Mouse (Mus musculus) cerebellum, adult 11-12 months (tissue): ENCODE data around the gene Itpr1.
"Not testable (repeated sequence)": the region's sequence is repeated elsewhere in the genome, so short reads cannot be mapped to it uniquely, and the experiment has no call there.

Source experiments
- DNase-seq: peaks from one replicate; pipeline ENCODE4 v3.0.0; 2022

The Itpr1 gene

GRCm38 (mm10) chr6:108557576-108558322, 344.9 kb downstream of the Itpr1 start:
- DNase-seq: no peak

DNA sequence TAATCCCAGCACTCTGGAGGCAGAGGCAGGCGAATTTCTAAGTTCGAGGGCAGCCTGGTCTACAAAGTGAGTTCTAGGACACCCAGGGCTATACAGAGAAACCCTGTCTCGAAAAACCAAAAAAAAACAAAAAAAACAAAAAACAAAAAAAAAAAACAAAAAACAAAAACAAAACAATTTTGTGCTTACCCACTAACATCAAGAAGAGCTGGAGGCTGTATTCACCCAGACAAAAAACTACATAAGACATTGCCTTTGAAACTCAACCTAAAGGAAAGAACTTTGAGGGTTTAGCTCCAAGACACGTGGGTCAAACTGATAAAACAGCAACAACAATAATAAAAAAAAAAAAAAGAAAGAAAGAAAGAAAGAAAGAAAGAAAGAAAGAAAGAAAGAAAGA, 346.3 kb downstream of the Itpr1 start:
- DNase-seq: not testable (repeated sequence)

DNA sequence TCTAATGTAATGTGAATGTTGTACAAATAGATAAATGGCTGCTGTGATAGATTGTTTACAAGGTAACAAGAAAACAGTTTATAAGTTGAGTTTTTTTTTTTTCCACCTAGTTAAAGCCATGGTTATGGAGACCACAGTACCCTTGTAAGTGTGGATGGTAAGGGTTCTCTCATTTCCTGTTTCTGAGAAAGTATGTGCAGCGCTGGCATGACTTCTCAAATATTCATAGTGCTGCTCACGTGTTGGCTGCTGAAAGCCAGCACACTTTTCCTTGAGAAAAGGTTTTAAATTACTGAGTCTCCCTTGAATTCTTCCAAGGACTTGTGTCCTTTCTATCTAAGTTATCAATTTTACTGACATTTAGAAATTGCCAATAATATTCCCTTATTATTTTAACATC, 350.1 kb downstream of the Itpr1 start:
- DNase-seq: no peak

- not testable (repeated sequence) for DNase-seq
These were observed 352.6 kb downstream of the Itpr1 start for GRCm38 (mm10) chr6:108565447-108565846.

- no peak for DNase-seq
These were observed 353.7 kb downstream of the Itpr1 start for GRCm38 (mm10) chr6:108566549-108566948.

DNA sequence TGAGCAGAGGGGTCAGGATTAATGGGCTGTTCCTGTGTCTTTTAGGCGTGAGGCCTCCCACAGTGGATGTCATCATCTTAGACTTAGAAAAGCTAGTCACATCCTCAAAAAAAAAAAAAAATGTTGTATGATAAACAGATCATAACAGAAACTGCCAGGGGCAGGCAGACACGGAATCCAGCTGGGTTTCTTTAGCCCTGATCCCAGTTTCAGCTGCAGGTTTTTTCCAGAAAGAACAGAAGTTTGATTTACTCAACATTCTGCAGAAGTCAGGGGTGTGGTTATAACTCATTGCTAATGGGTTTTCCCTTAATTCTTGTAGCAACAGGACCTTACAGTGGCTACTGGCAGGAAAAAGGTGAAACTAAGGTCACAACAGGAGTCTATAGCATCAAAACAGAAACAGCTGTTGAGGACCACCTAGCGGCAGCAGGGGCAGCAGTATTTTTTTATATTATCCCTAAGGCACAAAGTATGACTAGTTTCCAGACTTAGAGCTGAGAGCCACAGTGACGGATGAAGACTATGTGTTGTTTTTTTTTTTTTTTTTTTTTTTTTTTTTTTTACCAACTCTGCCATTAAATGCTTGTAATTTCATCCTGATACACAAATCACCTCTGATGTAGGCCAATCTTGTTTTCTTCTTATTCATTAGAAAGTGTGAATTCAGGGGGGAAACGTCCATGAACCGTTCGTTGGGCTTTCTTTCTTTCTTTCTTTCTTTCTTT, 356.7 kb downstream of the Itpr1 start:
- DNase-seq: no peak

DNA sequence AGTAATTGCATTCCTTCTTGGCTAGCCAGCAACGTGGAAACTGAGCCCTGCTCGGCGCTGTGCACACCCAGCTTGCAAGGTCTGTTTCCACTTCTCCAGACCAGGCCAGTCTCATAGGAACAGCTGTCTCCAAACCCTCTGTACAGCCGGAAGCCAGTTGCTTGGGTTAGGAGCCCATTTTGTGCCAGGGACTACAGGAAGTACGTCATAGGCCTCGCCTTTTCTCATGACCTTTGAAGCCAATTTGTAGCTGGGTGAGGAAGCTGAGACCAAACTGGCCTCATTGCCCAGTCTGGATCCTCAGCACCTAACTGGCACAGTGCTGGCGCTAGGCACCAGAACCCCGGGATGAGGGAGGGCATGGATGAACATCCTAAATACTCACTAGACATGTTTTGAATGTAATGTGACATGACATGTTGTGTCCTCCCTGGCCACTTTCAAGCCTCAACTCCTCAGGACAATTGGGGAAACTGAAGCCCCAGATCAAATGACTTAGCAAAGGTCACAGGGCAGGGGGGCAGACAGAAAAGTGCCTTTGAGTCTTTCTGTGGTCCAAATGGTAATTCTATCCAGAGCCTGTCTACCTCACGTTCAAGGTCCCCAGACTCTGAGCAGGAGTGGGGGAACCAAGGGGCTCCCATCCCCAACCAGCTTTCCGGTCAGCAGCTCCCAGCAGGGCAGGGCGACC, 357.6 kb downstream of the Itpr1 start:
- DNase-seq: no peak

GRCm38 (mm10) chr6:108571042-108571590, 358.2 kb downstream of the Itpr1 start:
- peak; percentile 52 for DNase-seq

- DNase-seq: no peak
These were observed 359.8 kb downstream of the Itpr1 start for GRCm38 (mm10) chr6:108572646-108573045.

GRCm38 (mm10) chr6:108577056-108577455, 364.2 kb downstream of the Itpr1 start:
- DNase-seq: no peak

DNA sequence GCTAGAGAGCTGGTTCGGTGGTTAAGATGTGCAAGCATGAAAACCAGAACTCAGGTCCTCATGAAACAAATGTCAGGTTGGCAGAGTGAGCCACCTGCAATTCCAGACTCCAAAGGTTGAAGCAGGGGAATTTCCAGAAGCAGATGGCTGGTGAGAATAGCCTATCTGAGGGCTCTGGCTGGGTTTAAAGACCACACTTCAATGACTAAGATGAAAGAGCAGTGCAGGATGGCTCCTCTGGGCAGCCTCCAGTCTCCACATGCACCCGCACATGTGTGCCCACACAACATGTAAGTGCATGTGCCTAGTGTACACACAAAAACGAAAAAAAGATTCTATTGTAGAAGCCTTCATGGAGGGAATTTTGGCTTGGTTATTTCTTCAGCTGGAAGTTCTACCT, 375.5 kb downstream of the Itpr1 start:
- no peak for DNase-seq

DNA sequence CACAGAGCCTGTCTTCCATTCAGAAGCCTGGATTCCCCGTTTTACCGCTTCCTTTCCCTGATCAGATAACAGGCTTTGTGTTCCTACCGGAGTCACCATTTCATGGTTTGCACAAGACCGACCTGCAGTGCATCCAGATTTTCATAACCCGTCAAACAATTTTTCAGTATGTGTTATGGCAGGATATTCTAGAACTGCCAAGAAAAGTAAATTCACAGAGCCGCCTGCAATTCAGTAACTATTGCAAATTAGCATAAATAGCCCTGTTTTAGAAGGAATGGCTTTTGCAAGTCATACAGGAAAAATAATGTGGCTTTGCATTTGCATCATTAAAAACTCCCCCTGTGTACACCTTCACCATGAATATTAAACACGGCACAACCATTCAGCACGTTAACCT, 379.3 kb downstream of the Itpr1 start:
- no peak for DNase-seq

DNA sequence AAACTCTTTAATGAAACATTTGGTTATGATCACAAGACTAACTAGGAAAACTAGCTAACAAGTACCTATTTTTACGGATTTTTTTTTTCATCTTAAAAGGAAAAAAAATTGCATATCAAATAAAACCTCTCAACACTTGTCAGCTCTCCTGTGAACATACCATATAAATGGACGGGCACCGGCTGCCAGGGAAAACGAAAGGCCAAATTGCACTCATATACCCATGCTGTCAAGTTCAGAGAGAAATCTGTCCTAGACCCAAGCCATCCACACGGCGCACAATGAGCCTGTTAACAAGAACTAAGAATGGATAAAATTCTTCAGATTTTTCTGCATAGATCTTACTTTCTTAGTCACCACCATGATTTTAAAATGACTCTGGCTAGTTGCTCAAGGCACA, 379.7 kb downstream of the Itpr1 start:
- no peak for DNase-seq

DNA sequence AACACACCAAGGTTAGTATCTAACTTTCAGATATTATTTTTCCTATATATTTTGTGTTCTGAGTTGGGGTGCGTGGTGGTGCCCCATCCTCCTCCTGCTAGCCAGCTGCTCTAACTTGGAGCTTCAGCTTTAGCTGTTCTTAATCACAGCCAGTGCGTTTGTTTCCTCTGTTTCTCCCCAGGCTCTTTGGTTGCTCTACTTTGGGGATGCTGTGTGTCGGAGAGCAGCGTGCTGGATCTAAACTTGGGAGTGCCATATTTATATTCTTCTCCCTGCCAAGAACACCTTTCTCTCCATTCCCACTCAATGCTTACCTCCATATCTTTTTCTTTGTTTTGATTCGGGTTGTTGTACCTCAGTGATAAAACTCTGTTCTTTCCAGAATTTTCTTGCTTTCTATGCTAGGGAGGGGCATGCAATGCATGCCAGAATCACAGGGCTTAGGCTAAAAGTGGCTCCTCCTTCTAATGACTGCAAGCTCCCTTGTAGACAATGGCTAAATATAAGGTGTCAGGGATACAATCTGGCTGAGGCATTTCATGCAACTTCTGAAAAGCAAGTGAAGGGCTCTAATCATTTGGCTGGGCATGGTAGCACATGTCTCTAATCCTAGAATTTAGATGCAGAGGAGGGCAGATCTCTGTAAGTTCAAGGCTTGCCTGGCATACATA, 381.4 kb downstream of the Itpr1 start:
- no peak for DNase-seq

DNA sequence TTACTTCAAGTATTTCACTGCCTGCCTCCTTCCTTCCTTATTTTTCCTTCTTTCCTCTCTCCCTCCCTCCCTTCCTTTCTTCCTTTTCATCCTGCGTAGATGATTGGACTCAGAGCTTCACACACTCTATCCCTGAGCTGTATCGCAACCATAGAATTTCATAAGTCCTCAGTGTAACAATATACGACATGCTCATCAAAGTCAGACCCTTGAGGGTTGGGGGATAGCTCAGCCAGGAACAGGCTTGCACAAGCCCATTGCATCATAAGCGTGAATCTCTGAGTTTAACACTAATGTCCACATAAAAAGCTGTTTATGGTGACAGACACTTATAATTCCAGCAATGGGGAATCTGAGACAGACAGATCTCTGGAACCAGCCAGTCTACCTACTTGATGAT, 385.8 kb downstream of the Itpr1 start:
- no peak for DNase-seq

- no peak for DNase-seq
These were observed 386.4 kb downstream of the Itpr1 start for GRCm38 (mm10) chr6:108599317-108599716.
